Mouse (Mus musculus) liver, postnatal 0 days (tissue): ENCODE data around the gene Lrrc23.

Experiments used
- CTCF ChIP-seq: sonication (generic); IDR thresholded peaks from 2 replicates; pipeline ENCODE4 v1.5.1; 2016; ENCODE audit warnings: antibody characterized with exemption, low read depth
- EP300 ChIP-seq: IDR thresholded peaks from 2 replicates; pipeline ENCODE4 v1.6.1; 2016; ENCODE audit warnings: antibody characterized with exemption, low read depth, mild to moderate bottlenecking

GRCm38 (mm10) chr6:124820891-124821290 is 41.4 kb upstream of the Lrrc23 start:
- TF ChIP-seq CTCF (no peak), EP300 (no peak)
